Mouse (Mus musculus): ENCODE data around the gene Icosl. TPM values are rescaled to one million over a fixed set of nuclear protein-coding genes. Genes with fewer than 3 reads are reported as not detected.

Icosl gene
- polyA plus RNA-seq, 1 experiment from 2014 or later, result 9.5 TPM

DNA sequence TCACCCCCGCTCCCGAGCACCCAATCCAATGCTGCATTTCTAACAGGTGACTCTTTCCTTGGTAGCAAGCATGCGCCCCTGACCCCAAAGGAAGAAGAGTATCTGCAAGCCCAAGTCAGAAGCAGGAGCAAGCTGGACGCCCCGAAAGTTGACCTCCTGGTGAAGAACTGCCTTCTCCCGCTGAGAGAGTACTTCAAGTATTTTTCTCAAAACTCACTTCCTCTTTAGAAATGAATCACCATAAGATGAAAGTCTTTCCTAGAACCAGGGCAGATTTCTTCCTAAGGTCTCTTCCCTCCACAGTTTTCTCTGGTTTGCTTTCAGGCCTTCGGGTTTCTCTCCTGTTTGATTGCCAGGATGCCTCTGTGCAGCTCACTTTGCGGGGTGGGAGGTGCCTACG is 6.0 kb upstream of the Icosl start:
- no peaks in the 10 kb centered on the region for H3K27me3 ChIP-seq (ENCODE audit: control insufficient read depth, insufficient read depth, low read depth, low read length)

GRCm38 (mm10) chr10:78067226-78067625 is 1.9 kb upstream of the Icosl start:
- Histone ChIP-seq H3K4me2 (ENCODE audit: low read depth, low read length) (no peak overlapping the region), H3K4me1 (replicated peaks; ENCODE audit: control insufficient read depth, insufficient read depth, low read length) (peaks cover 8% of the 10 kb centered on the region; the same call in 1 of the 2 replicates), H3K27me3 (ENCODE audit: control insufficient read depth, insufficient read depth, low read depth, low read length) (peaks cover 3% of the 10 kb centered on the region; the same call in 1 of the 2 replicates), H3K9me3 (ENCODE audit: control insufficient read depth, low read length) (no peaks in the 10 kb centered on the region), H3K36me3 (ENCODE audit: control insufficient read depth, insufficient read depth, low read length) (no peaks in the 10 kb centered on the region), H3K27ac (ENCODE audit: low read length) (no peak overlapping the region), H3K9ac (ENCODE audit: low read length) (no peak overlapping the region), H3K4me3 (ENCODE audit: low read length) (no peak overlapping the region)
- no peak for ATAC-seq (ENCODE audit: low read depth)
- WGBS, result 35% methylated on average over 4 of the region's 4 CpGs

More for the DNA sequence above, 6.0 kb upstream of the Icosl start:
- Histone ChIP-seq H3K27ac (ENCODE audit: low read length) (no peak overlapping the region), H3K4me2 (ENCODE audit: low read depth, low read length) (no peak overlapping the region), H3K36me3 (ENCODE audit: control insufficient read depth, insufficient read depth, low read length) (no peaks in the 10 kb centered on the region), H3K4me3 (ENCODE audit: low read length) (no peak overlapping the region), H3K9me3 (ENCODE audit: control insufficient read depth, low read length) (no peaks in the 10 kb centered on the region), H3K9ac (ENCODE audit: low read length) (no peak overlapping the region), H3K4me1 (replicated peaks; ENCODE audit: control insufficient read depth, insufficient read depth, low read length) (no peaks in the 10 kb centered on the region)
- no peak for ATAC-seq (ENCODE audit: low read depth)
- 80% methylated on average over 9 of the region's 9 CpGs for WGBS

GRCm38 (mm10) chr10:78068541-78068940 is 561 bp upstream of the Icosl start:
- Histone ChIP-seq H3K4me2 (ENCODE audit: low read depth, low read length) (peak overlapping the region; percentile 93), H3K27ac (ENCODE audit: low read length) (no peak overlapping the region), H3K27me3 (ENCODE audit: control insufficient read depth, insufficient read depth, low read depth, low read length) (peaks cover 3% of the 10 kb centered on the region; the same call in 1 of the 2 replicates), H3K36me3 (ENCODE audit: control insufficient read depth, insufficient read depth, low read length) (no peaks in the 10 kb centered on the region; the same call in 1 of the 2 replicates), H3K9me3 (ENCODE audit: control insufficient read depth, low read length) (no peaks in the 10 kb centered on the region), H3K4me1 (replicated peaks; ENCODE audit: control insufficient read depth, insufficient read depth, low read length) (peaks cover 8% of the 10 kb centered on the region; the same call in 1 of the 2 replicates), H3K4me3 (ENCODE audit: low read length) (peak overlapping the region; percentile 66), H3K9ac (ENCODE audit: low read length) (peak overlapping the region; percentile 78)
- ATAC-seq (ENCODE audit: low read depth), result peak; percentile 6; the same call in 1 of the 2 replicates
- 10% methylated on average over 11 of the region's 11 CpGs for WGBS

- Histone ChIP-seq H3K9me3 (ENCODE audit: control insufficient read depth, low read length) (no peaks in the 10 kb centered on the region), H3K27ac (ENCODE audit: low read length) (no peak overlapping the region), H3K36me3 (ENCODE audit: control insufficient read depth, insufficient read depth, low read length) (no peaks in the 10 kb centered on the region; the same call in 1 of the 2 replicates), H3K4me1 (replicated peaks; ENCODE audit: control insufficient read depth, insufficient read depth, low read length) (peaks cover 5% of the 10 kb centered on the region; the same call in 1 of the 2 replicates), H3K9ac (ENCODE audit: low read length) (no peak overlapping the region), H3K27me3 (ENCODE audit: control insufficient read depth, insufficient read depth, low read depth, low read length) (peaks cover 3% of the 10 kb centered on the region; the same call in 1 of the 2 replicates), H3K4me3 (ENCODE audit: low read length) (no peak overlapping the region), H3K4me2 (ENCODE audit: low read depth, low read length) (no peak overlapping the region)
- WGBS, result 61% methylated on average over 4 of the region's 4 CpGs
- ATAC-seq (ENCODE audit: low read depth), result no peak
Measured at GRCm38 (mm10) chr10:78074151-78074550, 5.0 kb downstream of the Icosl start.

DNA sequence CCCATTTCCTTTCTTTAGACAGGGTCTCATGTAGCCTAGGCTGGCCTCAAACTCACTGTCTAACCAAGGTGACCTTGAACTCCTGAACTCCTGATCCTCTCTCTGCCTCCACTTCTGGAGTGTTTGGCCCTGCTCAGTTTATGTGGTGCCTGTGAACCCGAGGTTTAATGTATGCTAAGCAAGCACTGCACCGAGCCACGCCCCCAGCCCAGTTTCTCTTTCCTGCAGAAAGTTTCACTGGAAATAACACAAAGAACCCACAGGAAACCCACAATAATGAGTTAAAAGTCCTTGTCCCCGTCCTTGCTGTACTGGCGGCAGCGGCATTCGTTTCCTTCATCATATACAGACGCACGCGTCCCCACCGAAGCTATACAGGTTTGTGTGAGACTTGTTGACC is 5.9 kb downstream of the Icosl start:
- H3K4me1 ChIP-seq (replicated peaks; ENCODE audit: control insufficient read depth, insufficient read depth, low read length), result 0 out of 2 replicates have a peak, but pooled peaks cover 2% of the 10 kb centered on the region
- H3K36me3 ChIP-seq (ENCODE audit: control insufficient read depth, insufficient read depth, low read length), result no peaks in the 10 kb centered on the region; the same call in 1 of the 2 replicates
- peaks cover 3% of the 10 kb centered on the region; the same call in 1 of the 2 replicates for H3K27me3 ChIP-seq (ENCODE audit: control insufficient read depth, insufficient read depth, low read depth, low read length)
- no peak overlapping the region for H3K4me2 ChIP-seq (ENCODE audit: low read depth, low read length)
- no peak overlapping the region for H3K4me3 ChIP-seq (ENCODE audit: low read length)
- no peak overlapping the region for H3K9ac ChIP-seq (ENCODE audit: low read length)
- H3K9me3 ChIP-seq (ENCODE audit: control insufficient read depth, low read length), result no peaks in the 10 kb centered on the region
- 80% methylated on average over 11 of the region's 11 CpGs for WGBS
- ATAC-seq (ENCODE audit: low read depth), result no peak
- no peak overlapping the region for H3K27ac ChIP-seq (ENCODE audit: low read length)

DNA sequence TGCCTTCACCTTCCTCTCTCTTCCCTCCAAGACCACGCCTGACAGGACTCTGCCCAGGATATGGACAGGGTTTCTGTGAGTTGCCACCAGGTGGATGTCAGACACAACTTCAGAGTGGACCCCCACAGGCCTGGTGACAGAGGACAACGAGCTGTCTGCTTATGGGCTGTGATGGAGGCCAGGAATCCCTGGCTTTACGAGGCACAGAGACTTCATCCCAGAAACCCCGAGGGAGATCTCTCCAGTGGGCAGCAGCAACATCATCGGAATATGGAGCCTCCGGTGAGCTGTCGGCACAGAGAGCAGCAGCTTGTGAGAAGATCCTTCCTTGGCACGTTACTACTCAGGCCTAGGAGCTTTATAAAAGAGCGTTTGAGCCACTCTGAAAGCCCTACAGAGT is 8.8 kb downstream of the Icosl start:
- Histone ChIP-seq H3K4me1 (replicated peaks; ENCODE audit: control insufficient read depth, insufficient read depth, low read length) (no peaks in the 10 kb centered on the region), H3K27ac (ENCODE audit: low read length) (no peak overlapping the region), H3K4me3 (ENCODE audit: low read length) (no peak overlapping the region), H3K9me3 (ENCODE audit: control insufficient read depth, low read length) (no peaks in the 10 kb centered on the region), H3K4me2 (ENCODE audit: low read depth, low read length) (no peak overlapping the region), H3K9ac (ENCODE audit: low read length) (no peak overlapping the region), H3K36me3 (ENCODE audit: control insufficient read depth, insufficient read depth, low read length) (no peaks in the 10 kb centered on the region; the same call in 1 of the 2 replicates), H3K27me3 (ENCODE audit: control insufficient read depth, insufficient read depth, low read depth, low read length) (no peaks in the 10 kb centered on the region)
- ATAC-seq (ENCODE audit: low read depth), result no peak
- WGBS, result 79% methylated on average over 9 of the region's 9 CpGs

DNA sequence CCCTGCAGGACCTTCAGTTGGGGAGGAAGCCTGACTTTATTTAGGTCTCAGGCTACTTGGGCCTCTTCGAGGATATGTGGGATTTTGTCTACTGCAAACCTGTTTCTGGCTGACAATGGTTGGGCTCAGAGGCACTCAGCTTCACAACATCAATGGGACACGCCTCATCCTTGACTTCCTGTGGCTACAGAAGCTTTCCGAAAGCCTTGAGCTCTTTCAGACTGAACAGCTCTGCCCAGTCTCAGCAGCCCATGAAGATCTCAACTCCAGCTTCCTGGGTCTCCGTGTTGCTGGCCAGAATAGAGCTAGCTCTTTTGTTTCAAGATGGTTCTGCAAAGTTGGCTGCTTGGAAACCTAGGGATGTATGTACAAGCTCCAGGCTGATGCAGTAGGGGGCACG is 9.2 kb downstream of the Icosl start:
- Histone ChIP-seq H3K4me3 (ENCODE audit: low read length) (no peak overlapping the region), H3K9ac (ENCODE audit: low read length) (no peak overlapping the region), H3K9me3 (ENCODE audit: control insufficient read depth, low read length) (no peaks in the 10 kb centered on the region), H3K36me3 (ENCODE audit: control insufficient read depth, insufficient read depth, low read length) (no peaks in the 10 kb centered on the region; the same call in 1 of the 2 replicates), H3K4me1 (replicated peaks; ENCODE audit: control insufficient read depth, insufficient read depth, low read length) (no peaks in the 10 kb centered on the region), H3K27ac (ENCODE audit: low read length) (no peak overlapping the region), H3K4me2 (ENCODE audit: low read depth, low read length) (no peak overlapping the region), H3K27me3 (ENCODE audit: control insufficient read depth, insufficient read depth, low read depth, low read length) (no peaks in the 10 kb centered on the region)
- WGBS, result 65% methylated on average over 5 of the region's 5 CpGs
- ATAC-seq (ENCODE audit: low read depth), result no peak

GRCm38 (mm10) chr10:78079955-78080591 is 11.0 kb downstream of the Icosl start:
- ATAC-seq (ENCODE audit: low read depth), result peak; percentile 32
- H3K4me3 ChIP-seq (ENCODE audit: low read length), result no peak overlapping the region
- H3K9me3 ChIP-seq (ENCODE audit: control insufficient read depth, low read length), result no peaks in the 10 kb centered on the region
- no peak overlapping the region for H3K27ac ChIP-seq (ENCODE audit: low read length)
- H3K27me3 ChIP-seq (ENCODE audit: control insufficient read depth, insufficient read depth, low read depth, low read length), result no peaks in the 10 kb centered on the region
- no peak overlapping the region for H3K4me2 ChIP-seq (ENCODE audit: low read depth, low read length)
- WGBS, result 79% methylated on average over 4 of the region's 4 CpGs
- no peaks in the 10 kb centered on the region for H3K36me3 ChIP-seq (ENCODE audit: control insufficient read depth, insufficient read depth, low read length)
- no peak overlapping the region for H3K9ac ChIP-seq (ENCODE audit: low read length)
- H3K4me1 ChIP-seq (replicated peaks; ENCODE audit: control insufficient read depth, insufficient read depth, low read length), result no peaks in the 10 kb centered on the region

DNA sequence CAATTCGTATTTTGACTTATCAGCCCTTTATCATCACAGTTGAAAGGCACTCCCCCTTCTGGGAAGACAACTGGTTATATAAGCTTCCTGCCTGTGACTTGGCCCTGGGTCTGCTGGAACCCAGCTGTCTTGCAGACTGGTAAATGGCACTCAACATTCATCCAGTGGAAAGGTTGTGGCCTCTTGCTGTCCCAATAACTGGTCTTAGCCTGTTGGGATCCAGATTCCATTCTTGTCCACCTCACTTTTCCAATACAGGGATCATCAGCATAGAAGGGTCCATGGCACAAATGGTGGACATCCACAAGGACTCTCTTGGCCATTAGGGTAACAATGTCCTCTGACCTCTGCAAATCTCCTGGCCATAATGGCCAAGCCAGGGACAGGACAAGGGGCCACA is 15.0 kb downstream of the Icosl start:
- no peak overlapping the region for H3K4me2 ChIP-seq (ENCODE audit: low read depth, low read length)
- no peak overlapping the region for H3K9ac ChIP-seq (ENCODE audit: low read length)
- no peak for ATAC-seq (ENCODE audit: low read depth)
- no peaks in the 10 kb centered on the region for H3K4me1 ChIP-seq (replicated peaks; ENCODE audit: control insufficient read depth, insufficient read depth, low read length)
- no peak overlapping the region for H3K27ac ChIP-seq (ENCODE audit: low read length)
- no peak overlapping the region for H3K4me3 ChIP-seq (ENCODE audit: low read length)
- H3K27me3 ChIP-seq (ENCODE audit: control insufficient read depth, insufficient read depth, low read depth, low read length), result no peaks in the 10 kb centered on the region
- H3K9me3 ChIP-seq (ENCODE audit: control insufficient read depth, low read length), result no peaks in the 10 kb centered on the region
- no peaks in the 10 kb centered on the region for H3K36me3 ChIP-seq (ENCODE audit: control insufficient read depth, insufficient read depth, low read length)
- WGBS, result 43% methylated on average over 1 of the region's 1 CpGs
